Mouse (Mus musculus) left cerebral cortex, adult 9 months (tissue): ENCODE measurements at regions not wholly inside any gene's neighbourhood (a gene's known extent, or its start where the extent isn't known, plus 50 kb on each side); places are given as distances from the start of the nearest gene placed in this dataset.
"Not testable (repeated sequence)": the region's sequence is repeated elsewhere in the genome, so short reads cannot be mapped to it uniquely, and the experiment has no call there.

ENCODE experiments used
- DNase-seq, 2 experiments: peaks; one replicate each; pipeline ENCODE4 v3.0.0; 2022; ENCODE audit warnings: low spot score in 2 of 2

DNA sequence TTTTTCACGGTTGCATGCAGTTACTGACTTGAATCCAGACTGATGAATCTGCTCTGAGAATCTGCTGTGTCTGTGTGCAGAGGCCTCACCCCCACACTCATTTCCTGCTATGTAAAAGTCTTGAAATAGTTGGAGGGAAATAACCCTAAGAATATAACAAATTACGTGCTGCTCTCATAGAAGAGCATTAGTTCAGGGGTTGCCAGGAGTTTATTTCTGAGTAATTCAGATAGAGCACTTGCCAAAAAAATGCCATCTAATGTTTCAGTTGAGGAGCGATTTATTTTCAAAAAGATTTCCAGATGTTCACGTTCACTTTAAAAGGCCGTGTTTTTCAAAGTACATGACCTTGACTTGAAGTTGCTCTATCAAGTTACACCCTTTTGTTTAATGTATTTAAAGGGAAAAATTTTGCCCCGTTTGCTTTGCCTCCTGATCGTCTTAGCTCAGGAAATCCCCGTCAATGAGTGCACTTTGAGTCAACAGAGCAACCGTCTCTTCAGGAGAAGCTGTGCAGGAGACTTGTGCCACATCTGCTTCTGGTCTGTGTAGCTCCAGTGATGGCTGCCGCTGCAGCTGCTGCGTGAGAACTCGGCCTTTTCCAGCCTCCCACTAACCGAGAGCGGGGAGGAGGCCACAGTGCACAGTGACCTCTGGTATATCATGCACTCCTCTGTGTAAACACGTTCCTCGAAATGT is 50.9 kb upstream of the Sec61g start:
- DNase-seq, result no peak

DNA sequence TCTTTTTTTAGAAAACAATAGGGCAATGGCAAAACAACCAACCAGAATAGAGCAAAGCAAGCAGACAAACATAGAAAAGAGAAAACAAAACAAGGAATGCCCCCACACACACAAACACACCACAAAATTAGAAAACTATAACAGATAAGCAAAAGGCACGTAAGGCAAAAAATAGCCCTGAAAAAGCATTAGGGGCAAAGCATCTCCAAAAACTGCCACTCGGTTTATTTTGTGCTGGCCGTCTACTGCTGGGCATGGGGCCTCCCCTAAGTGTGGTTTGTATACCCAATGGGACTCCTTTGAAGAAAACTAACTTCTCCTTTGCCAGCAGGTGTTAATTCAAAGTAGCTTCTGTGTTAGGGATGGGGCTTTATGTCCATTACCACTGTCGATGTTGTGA is 53.4 kb upstream of the Sec61g start:
- no peak for DNase-seq

GRCm38 (mm10) chr11:16589085-16589680 is 80.9 kb upstream of the Sec61g start:
- DNase-seq, result no peak

GRCm38 (mm10) chr11:16590541-16590940 is 82.3 kb upstream of the Sec61g start:
- DNase-seq, result no peak

GRCm38 (mm10) chr11:16591471-16591921 is 83.2 kb upstream of the Sec61g start:
- peak; percentile 25 to 55 for DNase-seq

- no peak for DNase-seq
Observed at GRCm38 (mm10) chr11:16592006-16592405, 83.7 kb upstream of the Sec61g start.

GRCm38 (mm10) chr11:16592766-16593165 is 84.5 kb upstream of the Sec61g start:
- no peak for DNase-seq

DNA sequence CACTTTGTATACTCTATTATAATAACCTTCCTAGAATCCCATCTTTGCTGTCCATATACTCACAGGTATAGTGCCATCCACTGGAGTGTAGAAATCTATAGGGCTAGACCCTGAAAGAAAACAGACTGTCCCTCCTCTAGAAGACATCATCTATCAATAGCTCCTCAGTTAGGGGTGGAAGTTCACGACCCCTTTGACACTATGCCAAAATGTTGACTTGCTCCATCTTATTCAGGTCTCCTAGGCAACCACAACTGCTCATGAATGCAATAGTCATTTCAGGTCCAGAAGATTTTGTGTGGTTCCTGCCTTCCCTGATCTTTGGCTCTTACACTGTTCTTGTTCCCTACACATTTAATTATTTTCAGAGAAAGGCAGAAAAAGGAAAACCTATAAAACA is 86.5 kb upstream of the Sec61g start:
- DNase-seq, result no peak

DNA sequence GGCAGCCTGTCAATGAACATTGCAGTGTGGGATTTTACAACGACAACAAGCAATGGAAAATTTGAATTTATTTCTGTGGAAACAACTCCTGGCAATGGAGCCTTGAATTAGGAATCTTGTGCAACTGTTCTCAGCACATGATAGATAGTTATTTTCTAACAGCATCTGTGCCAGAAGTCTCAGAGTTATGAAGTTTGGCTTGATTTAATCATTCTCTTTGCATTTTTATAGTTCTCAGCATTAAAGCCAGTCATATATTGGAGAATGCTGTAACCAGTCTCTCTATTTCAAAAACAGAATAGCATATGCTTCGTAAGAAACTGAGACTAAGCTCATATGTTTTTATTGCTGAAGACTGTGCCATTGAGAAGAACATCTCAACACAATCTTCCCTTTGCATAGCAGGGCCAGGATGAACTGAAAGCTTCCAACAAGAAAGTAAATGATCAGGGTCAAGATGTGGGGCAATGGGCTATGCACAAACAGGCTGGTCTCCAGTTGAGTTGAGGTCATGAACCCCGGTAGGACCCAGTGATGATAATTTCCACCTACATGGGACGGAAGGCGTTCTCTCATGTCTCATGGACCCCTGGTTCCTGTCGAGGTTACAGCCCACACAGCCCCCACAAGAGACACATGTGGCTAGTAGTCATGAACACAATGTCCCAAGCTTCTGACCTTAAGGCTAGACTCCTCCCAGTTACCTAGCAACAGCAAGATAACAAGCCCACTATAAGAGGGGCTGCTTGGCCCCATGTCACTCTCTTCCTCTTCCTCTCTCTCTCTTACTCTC is 89.0 kb upstream of the Sec61g start:
- no peak for DNase-seq

DNA sequence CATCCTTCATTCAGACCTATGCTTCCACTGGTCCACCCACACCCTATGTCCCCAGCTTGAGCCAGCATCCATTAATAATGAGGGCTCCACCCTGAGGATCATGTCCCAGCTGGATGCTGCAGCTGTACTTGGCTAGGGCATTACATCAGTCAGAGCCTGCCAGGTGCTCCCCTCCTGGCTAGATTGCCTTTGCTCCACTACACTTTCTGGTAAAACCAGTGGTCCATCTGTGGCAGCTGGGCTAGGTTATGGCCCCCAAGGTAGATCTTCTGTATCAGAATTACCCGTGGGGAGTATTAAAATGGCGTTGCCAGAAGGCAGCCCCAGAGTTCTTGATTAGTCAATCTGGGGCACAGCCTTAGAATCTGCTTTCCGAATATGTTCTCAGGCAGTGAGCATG is 94.7 kb upstream of the Sec61g start:
- no peak for DNase-seq

GRCm38 (mm10) chr11:16606435-16607214 is 98.3 kb upstream of the Sec61g start:
- no peak for DNase-seq

- DNase-seq, result not testable (repeated sequence)
Observed at GRCm38 (mm10) chr11:16607900-16608422, 99.7 kb upstream of the Sec61g start.

DNA sequence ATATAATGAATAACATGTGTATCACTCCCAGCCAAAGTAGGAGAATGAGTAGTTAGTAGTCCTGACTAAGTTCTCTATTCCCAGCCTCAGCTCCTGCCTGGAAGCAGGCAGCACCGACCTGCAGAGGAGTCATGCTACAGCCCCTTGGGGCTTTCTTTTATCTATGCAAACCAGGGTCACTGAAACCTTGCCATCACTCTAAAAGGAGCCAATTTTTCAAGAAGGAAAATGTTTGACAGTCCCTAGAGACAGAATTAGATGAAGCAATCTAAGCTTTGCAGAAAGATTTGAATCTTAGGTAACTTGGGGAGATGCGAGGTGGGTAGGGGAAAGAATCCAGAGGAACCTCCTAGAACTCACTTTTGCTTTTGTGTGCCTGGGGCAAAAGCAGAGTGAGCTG is 103.5 kb upstream of the Sec61g start:
- no peak for DNase-seq

- DNase-seq, result no peak
Observed at GRCm38 (mm10) chr11:16612524-16612923, 104.2 kb upstream of the Sec61g start.

DNA sequence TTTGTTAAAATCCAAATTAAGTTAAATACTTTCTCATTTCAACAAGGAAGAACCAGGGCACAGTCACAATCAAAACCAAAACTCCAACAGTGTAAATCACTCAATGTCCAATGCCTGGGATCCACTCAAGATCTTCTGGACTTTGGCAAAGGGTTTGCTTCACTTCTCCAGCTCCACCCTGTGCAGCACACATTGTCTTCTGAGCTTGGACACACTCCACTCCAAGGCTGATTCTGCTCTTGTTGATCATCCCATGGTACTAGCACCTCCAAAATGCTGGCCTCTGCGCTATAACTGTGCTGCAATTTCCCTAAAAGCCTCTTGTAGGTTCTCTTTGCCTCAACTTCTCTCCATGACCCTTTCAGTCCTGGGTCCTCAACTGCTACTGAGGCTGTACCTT is 111.5 kb upstream of the Sec61g start:
- DNase-seq, result no peak

DNA sequence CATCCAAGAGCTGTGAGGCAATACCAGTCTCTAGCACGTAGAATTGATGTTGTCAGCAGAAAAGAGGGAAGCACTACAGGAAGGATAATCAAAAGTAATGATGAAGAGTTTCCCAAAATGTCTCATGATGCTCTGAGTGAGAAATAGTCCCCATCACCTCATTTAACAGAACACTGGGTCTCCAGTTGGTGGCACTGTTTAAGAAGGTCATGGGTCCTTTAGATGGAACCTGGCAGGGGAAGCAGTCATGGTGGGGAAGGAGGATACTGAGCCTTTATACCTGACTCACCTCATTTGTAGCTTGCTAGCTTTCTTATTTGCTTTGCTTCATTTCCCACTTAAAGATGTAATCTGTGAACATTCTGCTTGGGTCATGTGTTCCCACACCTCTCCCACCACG is 115.4 kb upstream of the Sec61g start:
- DNase-seq, result no peak

DNA sequence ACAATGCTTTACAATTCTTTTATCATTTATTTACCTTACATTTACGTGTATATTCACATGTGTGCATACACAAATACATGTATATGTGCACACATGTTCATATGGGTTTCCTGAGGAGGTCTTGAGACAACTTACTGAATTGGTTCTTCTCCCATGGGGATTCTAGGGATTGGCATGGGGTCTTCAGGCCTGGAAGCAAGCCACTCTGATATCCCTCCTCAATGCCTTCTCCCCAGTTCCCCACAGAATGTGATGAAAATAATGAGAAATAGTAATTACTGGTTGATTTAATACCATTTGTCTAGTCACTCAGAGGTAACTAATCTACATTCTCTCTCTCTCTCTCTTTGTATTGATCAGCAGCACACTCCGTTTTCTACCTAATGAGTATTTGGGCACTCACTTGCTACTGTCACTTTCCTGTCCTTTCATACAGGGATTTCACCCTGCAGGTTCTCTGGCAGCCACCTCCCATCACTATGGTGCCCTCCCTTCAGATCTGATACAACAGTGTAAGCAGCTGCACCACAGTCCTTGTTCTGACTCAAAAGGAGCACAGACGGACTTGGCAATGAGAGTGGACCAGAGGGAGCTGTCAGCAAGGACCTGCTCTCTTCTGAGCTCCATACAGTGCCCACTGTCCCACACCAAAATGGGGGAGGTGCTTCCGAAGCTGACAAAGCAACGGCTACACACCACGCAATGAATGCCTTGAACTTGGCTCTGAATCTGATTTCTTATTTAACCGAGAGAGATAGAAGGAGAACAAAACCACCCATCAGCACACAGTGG is 119.2 kb upstream of the Sec61g start:
- no peak for DNase-seq

- DNase-seq, result no peak
Observed at GRCm38 (mm10) chr11:16629410-16630129, 121.3 kb upstream of the Sec61g start.

DNA sequence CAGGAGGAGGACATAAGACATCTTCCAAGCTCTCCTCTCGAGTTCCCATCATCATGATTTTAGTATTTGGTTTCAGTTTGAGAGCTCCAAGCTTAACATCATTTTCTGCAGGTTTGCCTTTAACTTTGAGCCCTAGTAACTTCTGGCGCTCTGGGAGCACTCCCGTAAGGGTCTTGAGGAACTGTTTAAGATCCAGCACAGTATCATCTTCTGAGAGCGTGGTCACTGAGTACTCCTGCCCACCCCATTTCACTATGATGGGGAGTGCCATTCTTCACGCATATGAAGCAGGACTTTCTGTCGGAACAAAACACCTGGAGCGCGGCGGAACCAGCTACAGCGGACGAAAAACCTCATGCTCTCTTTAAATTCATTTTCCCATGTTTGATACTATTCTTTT is 116.2 kb upstream of the Egfr start:
- not testable (repeated sequence) for DNase-seq

- no peak for DNase-seq
Observed at GRCm38 (mm10) chr11:16637679-16638078, 114.3 kb upstream of the Egfr start.
